Mouse (Mus musculus) spleen, adult 2 months (tissue): ENCODE measurements around the gene Ryr2.

Experiments used
- CTCF ChIP-seq: fragments of 200-500 bp; IDR thresholded peaks from 2 replicates; pipeline ENCODE4 v1.5.1; 2011; ENCODE audit warnings: mild to moderate bottlenecking, inconsistent platforms; ENCODE audit not compliant: insufficient read depth, insufficient read length, insufficient replicate concordance; ENCODE audit errors: extremely low read depth
- POLR2A ChIP-seq: fragments of 200-500 bp; IDR thresholded peaks from 2 replicates; pipeline ENCODE4 v1.6.1; 2011; ENCODE audit warnings: low read depth, low read length, inconsistent platforms

DNA sequence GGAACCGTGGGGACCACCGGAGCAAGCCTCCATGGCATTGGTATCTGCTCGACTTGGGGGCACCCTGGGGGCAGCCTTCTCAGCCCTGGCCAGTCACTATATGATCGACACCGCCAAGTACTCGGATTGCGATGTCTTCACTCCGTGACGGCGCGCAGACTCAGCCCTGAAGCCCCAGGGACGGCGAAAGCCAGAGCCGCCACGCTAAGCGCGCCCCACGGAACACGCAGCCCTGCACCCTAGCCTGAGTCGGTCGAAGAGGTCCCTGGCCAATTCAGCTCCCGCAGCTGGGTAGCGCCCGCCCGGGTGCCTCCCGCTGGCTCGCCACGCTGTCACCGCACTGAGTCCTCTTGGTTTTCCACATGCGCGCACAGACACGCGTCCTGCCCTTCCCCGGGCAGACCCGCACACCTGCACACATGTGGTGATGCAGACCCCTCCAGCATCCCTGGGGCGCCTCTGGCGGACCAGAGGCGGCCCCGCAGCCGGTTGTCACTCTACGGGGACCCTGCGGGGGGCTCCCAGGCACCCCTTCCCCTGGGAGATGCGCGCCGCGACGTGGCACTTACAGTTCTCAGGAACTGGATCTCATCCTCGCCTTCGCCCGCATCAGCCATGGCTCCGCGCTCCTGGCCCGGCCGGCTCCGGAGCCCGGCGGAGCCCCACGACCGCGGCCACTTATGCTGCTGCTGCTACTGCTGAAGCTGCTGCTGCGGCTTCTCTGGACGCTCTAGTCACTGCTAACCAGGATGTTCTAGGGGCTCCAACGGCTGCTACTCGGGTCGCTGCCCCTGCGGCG lies 716 bp downstream of the Ryr2 start:
- TF ChIP-seq POLR2A = no peak
- no peak for TF ChIP-seq CTCF
